Mouse (Mus musculus) lung, embryonic 16.5 days (tissue): ENCODE measurements at regions not wholly inside any gene's neighbourhood (a gene's known extent, or its start where the extent isn't known, plus 50 kb on each side); places are given as distances from the start of the nearest gene placed in this dataset.

Source experiments
- ATAC-seq: fragments of 200-750 bp; cut with Nextera tagmentation; 2 replicates; pipeline ENCODE4 v1.8.0; 2017; ENCODE audit warnings: low read depth, mild to moderate bottlenecking, moderate library complexity
- H3K27ac ChIP-seq: fragments of 300-500 bp; sonication (generic); 2 replicates; pipeline ENCODE4 v1.5.1; 2014; ENCODE audit warnings: mild to moderate bottlenecking, control low read depth, low read length
- H3K27me3 ChIP-seq: fragments of 300-500 bp; sonication (generic); 2 replicates; pipeline ENCODE4 v1.6.1; 2014; ENCODE audit warnings: low read depth, low read length, mixed read lengths; ENCODE audit not compliant: control insufficient read depth, insufficient read depth
- H3K36me3 ChIP-seq: fragments of 300-500 bp; sonication (generic); 2 replicates; pipeline ENCODE4 v1.6.1; 2014; ENCODE audit warnings: low read length; ENCODE audit not compliant: control insufficient read depth, insufficient read depth
- H3K4me1 ChIP-seq: fragments of 300-500 bp; sonication (generic); replicated peaks from 2 replicates; pipeline ENCODE4 v1.6.1; 2014; ENCODE audit warnings: low read length, mixed read lengths; ENCODE audit not compliant: control insufficient read depth, insufficient read depth
- H3K4me2 ChIP-seq: fragments of 300-500 bp; sonication (generic); 2 replicates; pipeline ENCODE4 v1.6.1; 2014; ENCODE audit warnings: low read depth, low read length, control low read depth
- H3K4me3 ChIP-seq: fragments of 300-500 bp; sonication (generic); 2 replicates; pipeline ENCODE4 v1.5.1; 2014; ENCODE audit warnings: mild to moderate bottlenecking, low read length, control low read depth
- H3K9ac ChIP-seq: fragments of 300-500 bp; sonication (generic); 2 replicates; pipeline ENCODE4 v1.6.1; 2014; ENCODE audit warnings: low read length, control low read depth
- H3K9me3 ChIP-seq: fragments of 300-500 bp; sonication (generic); 2 replicates; pipeline ENCODE4 v1.6.1; 2016; ENCODE audit warnings: low read length; ENCODE audit not compliant: control insufficient read depth
- WGBS: fragments of 180-500 bp; shearing (Covaris S2); extraction: QIAGEN DNeasy Blood & Tissue Kit; methylation state at CpG from one replicate; pipeline ENCODE4 v1.1.7; 2014; 5-methylcytosine and 5-hydroxymethylcytosine counted together

GRCm38 (mm10) chr10:103832063-103832462 is 310.7 kb upstream of the Gm21293 start:
- Histone ChIP-seq H3K36me3 (no peaks in the 10 kb centered on the region), H3K4me1 (no peaks in the 10 kb centered on the region), H3K27ac (no peak overlapping the region), H3K4me2 (no peak overlapping the region), H3K4me3 (no peak overlapping the region), H3K9me3 (no peaks in the 10 kb centered on the region), H3K9ac (no peak overlapping the region), H3K27me3 (no peaks in the 10 kb centered on the region)
- no peak for ATAC-seq
- 73% methylated on average over 2 of the region's 2 CpGs for WGBS

GRCm38 (mm10) chr10:103855211-103855610 is 287.6 kb upstream of the Gm21293 start:
- Histone ChIP-seq H3K4me3 (no peak overlapping the region), H3K9me3 (no peaks in the 10 kb centered on the region), H3K27ac (no peak overlapping the region), H3K27me3 (no peaks in the 10 kb centered on the region), H3K36me3 (no peaks in the 10 kb centered on the region), H3K9ac (no peak overlapping the region), H3K4me2 (no peak overlapping the region), H3K4me1 (no peaks in the 10 kb centered on the region)
- WGBS = 81% methylated on average over 1 of the region's 1 CpGs
- no peak for ATAC-seq

GRCm38 (mm10) chr10:103860890-103861289 is 281.9 kb upstream of the Gm21293 start:
- H3K4me1 ChIP-seq = no peaks in the 10 kb centered on the region
- WGBS = 73% methylated on average over 1 of the region's 1 CpGs
- no peak overlapping the region for H3K9ac ChIP-seq

GRCm38 (mm10) chr10:103862120-103862519 is 280.7 kb upstream of the Gm21293 start:
- Histone ChIP-seq H3K9me3 (no peaks in the 10 kb centered on the region), H3K27me3 (no peaks in the 10 kb centered on the region), H3K9ac (no peak overlapping the region), H3K36me3 (no peaks in the 10 kb centered on the region), H3K4me2 (no peak overlapping the region), H3K27ac (no peak overlapping the region), H3K4me1 (no peaks in the 10 kb centered on the region), H3K4me3 (no peak overlapping the region)
- WGBS = 80% methylated on average over 2 of the region's 2 CpGs
- ATAC-seq = no peak

More at GRCm38 (mm10) chr10:103860890-103861289, 281.9 kb upstream of the Gm21293 start:
- Histone ChIP-seq H3K27ac (no peak overlapping the region), H3K4me3 (no peak overlapping the region), H3K36me3 (no peaks in the 10 kb centered on the region), H3K9me3 (no peaks in the 10 kb centered on the region), H3K4me2 (no peak overlapping the region), H3K27me3 (no peaks in the 10 kb centered on the region)
- ATAC-seq = no peak

GRCm38 (mm10) chr10:103863909-103864308 is 278.9 kb upstream of the Gm21293 start:
- H3K4me3 ChIP-seq = no peak overlapping the region
- no peak for ATAC-seq
- no peak overlapping the region for H3K4me2 ChIP-seq
- no peak overlapping the region for H3K27ac ChIP-seq
- H3K36me3 ChIP-seq = no peaks in the 10 kb centered on the region
- no peaks in the 10 kb centered on the region for H3K27me3 ChIP-seq
- 74% methylated on average over 3 of the region's 3 CpGs for WGBS
- no peak overlapping the region for H3K9ac ChIP-seq
- H3K4me1 ChIP-seq = no peaks in the 10 kb centered on the region
- H3K9me3 ChIP-seq = no peaks in the 10 kb centered on the region

DNA sequence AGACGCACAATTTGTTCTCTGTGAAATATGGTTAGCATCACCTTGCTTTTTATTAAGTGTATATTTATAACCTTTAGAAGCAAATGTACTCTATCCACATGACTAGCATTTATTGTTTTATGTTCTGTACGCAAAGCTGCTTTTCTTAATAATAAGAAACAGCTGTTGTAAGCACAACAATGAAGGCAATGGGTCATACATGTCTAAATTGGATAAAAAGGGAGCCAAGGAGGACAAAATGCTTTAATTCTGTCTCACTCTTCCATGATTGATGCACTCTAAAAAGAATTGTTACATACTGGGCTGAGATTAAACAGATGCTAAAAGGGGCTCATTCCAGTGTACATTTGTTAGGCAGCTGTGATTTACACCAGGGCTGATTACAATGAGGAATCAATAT is 232.7 kb upstream of the Gm21293 start:
- no peaks in the 10 kb centered on the region for H3K27me3 ChIP-seq
- H3K4me2 ChIP-seq = no peak overlapping the region
- H3K9ac ChIP-seq = no peak overlapping the region
- H3K36me3 ChIP-seq = no peaks in the 10 kb centered on the region
- no peak overlapping the region for H3K27ac ChIP-seq
- ATAC-seq = no peak
- no peaks in the 10 kb centered on the region for H3K9me3 ChIP-seq
- WGBS = 62% methylated on average over 2 of the region's 2 CpGs
- H3K4me3 ChIP-seq = no peak overlapping the region
- no peaks in the 10 kb centered on the region for H3K4me1 ChIP-seq

DNA sequence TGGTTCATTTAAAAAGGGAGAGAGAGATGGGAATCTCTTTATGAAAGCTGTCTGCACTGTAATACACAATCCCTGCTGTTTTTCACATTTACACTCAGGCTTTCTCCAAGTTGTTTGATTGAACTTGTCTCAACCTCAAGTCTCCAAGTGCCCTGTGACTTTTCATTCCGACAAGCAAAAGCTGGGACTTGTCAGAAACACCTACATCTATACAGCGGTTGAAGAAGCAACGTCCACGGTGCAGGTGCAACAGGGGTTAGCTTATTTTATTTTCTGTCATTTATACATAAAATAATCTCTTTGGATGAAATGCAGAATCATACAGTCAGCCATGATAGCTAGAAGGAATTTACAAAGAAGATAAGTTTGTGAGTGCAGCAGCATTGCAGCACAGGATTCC is 184.6 kb upstream of the Gm21293 start:
- Histone ChIP-seq H3K9ac (no peak overlapping the region), H3K27me3 (no peaks in the 10 kb centered on the region), H3K27ac (no peak overlapping the region), H3K9me3 (no peaks in the 10 kb centered on the region), H3K4me3 (no peak overlapping the region), H3K4me1 (no peaks in the 10 kb centered on the region), H3K4me2 (no peak overlapping the region), H3K36me3 (no peaks in the 10 kb centered on the region)
- WGBS = 33% methylated on average over 4 of the region's 4 CpGs
- ATAC-seq = no peak

DNA sequence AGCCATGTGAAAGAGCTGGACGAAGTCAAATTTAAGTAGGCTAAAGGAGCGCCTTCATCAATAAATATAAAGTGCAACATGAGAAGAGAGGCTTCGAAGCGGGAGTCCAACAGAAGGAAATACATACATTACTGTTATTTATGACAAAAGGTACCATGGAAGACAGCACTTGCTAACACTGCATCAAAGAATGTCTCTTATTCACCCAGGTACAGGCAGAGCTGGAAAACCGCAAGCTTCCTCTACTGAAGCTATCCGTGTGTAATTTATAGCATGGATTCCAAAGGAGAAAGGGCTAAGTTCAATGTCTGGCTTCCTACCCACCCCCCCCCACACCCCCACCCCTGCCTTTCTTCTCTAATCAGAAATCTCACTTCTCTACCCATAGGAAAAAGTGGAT is 166.7 kb upstream of the Gm21293 start:
- no peak overlapping the region for H3K4me3 ChIP-seq
- 85% methylated on average over 6 of the region's 6 CpGs for WGBS

GRCm38 (mm10) chr10:103984287-103984956 is 158.4 kb upstream of the Gm21293 start:
- H3K27me3 ChIP-seq = no peaks in the 10 kb centered on the region
- H3K27ac ChIP-seq = no peak overlapping the region
- WGBS = 64% methylated on average over 1 of the region's 1 CpGs
- H3K9me3 ChIP-seq = no peaks in the 10 kb centered on the region
- H3K4me2 ChIP-seq = no peak overlapping the region
- H3K4me1 ChIP-seq = no peaks in the 10 kb centered on the region
- H3K4me3 ChIP-seq = no peak overlapping the region
- no peak for ATAC-seq
- no peaks in the 10 kb centered on the region for H3K36me3 ChIP-seq
- no peak overlapping the region for H3K9ac ChIP-seq

More for the DNA sequence above, 166.7 kb upstream of the Gm21293 start:
- Histone ChIP-seq H3K9me3 (no peaks in the 10 kb centered on the region), H3K27ac (no peak overlapping the region), H3K4me1 (no peaks in the 10 kb centered on the region), H3K36me3 (no peaks in the 10 kb centered on the region), H3K27me3 (no peaks in the 10 kb centered on the region), H3K4me2 (no peak overlapping the region), H3K9ac (no peak overlapping the region)
- ATAC-seq = no peak

GRCm38 (mm10) chr10:104019540-104019939 is 123.2 kb upstream of the Gm21293 start:
- no peak for ATAC-seq
- no peak overlapping the region for H3K4me3 ChIP-seq
- no peak overlapping the region for H3K27ac ChIP-seq
- H3K27me3 ChIP-seq = no peaks in the 10 kb centered on the region
- H3K4me1 ChIP-seq = no peaks in the 10 kb centered on the region
- no peak overlapping the region for H3K4me2 ChIP-seq
- no peak overlapping the region for H3K9ac ChIP-seq
- H3K9me3 ChIP-seq = no peaks in the 10 kb centered on the region
- no peaks in the 10 kb centered on the region for H3K36me3 ChIP-seq
